Mouse (Mus musculus): ENCODE results near the gene Thpo.

The Thpo gene

GRCm38 (mm10) chr16:20724338-20724748 lies 10.0 kb downstream of the Thpo start:
- DNase-seq (ENCODE audit: low spot score), result peak; percentile 70

- DNase-seq (ENCODE audit: low spot score), result no peak
Observed at GRCm38 (mm10) chr16:20723247-20723646, 11.1 kb downstream of the Thpo start.

- DNase-seq (ENCODE audit: low spot score), result no peak
Observed at GRCm38 (mm10) chr16:20722736-20723135, 11.6 kb downstream of the Thpo start.

GRCm38 (mm10) chr16:20721808-20722207 lies 12.5 kb downstream of the Thpo start:
- DNase-seq (ENCODE audit: low spot score), result no peak

GRCm38 (mm10) chr16:20717978-20718670 lies 16.2 kb downstream of the Thpo start:
- no peak for DNase-seq (ENCODE audit: low spot score)

GRCm38 (mm10) chr16:20717181-20717977 lies 16.9 kb downstream of the Thpo start, which contains the start of the genes Polr2h and Clcn2:
Gene Polr2h, plus strand, starts transcription at chr16:20717665.
Gene Clcn2, minus strand, starts transcription at chr16:20717746.
- peak; percentile 96 for DNase-seq (ENCODE audit: low spot score)

GRCm38 (mm10) chr16:20716841-20717180 lies 17.5 kb downstream of the Thpo start:
- no peak for DNase-seq (ENCODE audit: low spot score)

GRCm38 (mm10) chr16:20715976-20716840 lies 18.1 kb downstream of the Thpo start:
- peak; percentile 88 for DNase-seq (ENCODE audit: low spot score)

- no peak for DNase-seq (ENCODE audit: low spot score)
Observed at GRCm38 (mm10) chr16:20715566-20715965, 18.7 kb downstream of the Thpo start.

- DNase-seq (ENCODE audit: low spot score), result no peak
Observed at GRCm38 (mm10) chr16:20715161-20715560, 19.1 kb downstream of the Thpo start.

GRCm38 (mm10) chr16:20714307-20715080 lies 19.8 kb downstream of the Thpo start:
- no peak for DNase-seq (ENCODE audit: low spot score)

GRCm38 (mm10) chr16:20712889-20713288 lies 21.4 kb downstream of the Thpo start:
- DNase-seq (ENCODE audit: low spot score), result no peak

- no peak for DNase-seq (ENCODE audit: low spot score)
Observed at GRCm38 (mm10) chr16:20712190-20712589, 22.1 kb downstream of the Thpo start.

- no peak for DNase-seq (ENCODE audit: low spot score)
Observed at GRCm38 (mm10) chr16:20710810-20711209, 23.5 kb downstream of the Thpo start.

GRCm38 (mm10) chr16:20710370-20710769 lies 23.9 kb downstream of the Thpo start:
- DNase-seq (ENCODE audit: low spot score), result no peak

- DNase-seq (ENCODE audit: low spot score), result no peak
Observed at GRCm38 (mm10) chr16:20708939-20709734, 25.2 kb downstream of the Thpo start.

- no peak for DNase-seq (ENCODE audit: low spot score)
Observed at GRCm38 (mm10) chr16:20708220-20708938, 25.9 kb downstream of the Thpo start.

GRCm38 (mm10) chr16:20706407-20707055 lies 27.8 kb downstream of the Thpo start:
- DNase-seq (ENCODE audit: low spot score), result peak; percentile 62

- no peak for DNase-seq (ENCODE audit: low spot score)
Observed at GRCm38 (mm10) chr16:20705786-20706185, 28.5 kb downstream of the Thpo start.
